Mouse (Mus musculus): ENCODE data around the gene Rap1gap2.

Gene Rap1gap2

DNA sequence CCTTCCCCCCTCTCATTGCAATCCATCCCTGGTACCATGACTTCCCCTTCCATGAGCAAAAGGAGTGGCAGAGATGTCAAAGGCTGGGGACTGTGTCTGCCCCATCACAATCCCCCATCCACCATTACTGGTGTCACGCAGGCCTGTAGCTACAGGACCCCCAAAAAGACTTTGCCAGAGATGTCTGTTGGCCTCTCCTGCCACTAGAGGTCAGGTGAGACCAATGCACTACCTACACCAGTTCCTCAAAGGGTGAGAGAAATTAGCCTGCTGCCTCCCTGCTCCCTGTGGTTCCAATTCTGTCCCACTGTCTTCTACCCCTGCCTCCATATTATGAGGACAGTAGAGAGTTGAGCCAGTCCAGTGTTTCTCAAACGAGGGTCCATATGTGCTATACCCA lies 208.6 kb downstream of the Rap1gap2 start:
- DNase-seq, result no peak

DNA sequence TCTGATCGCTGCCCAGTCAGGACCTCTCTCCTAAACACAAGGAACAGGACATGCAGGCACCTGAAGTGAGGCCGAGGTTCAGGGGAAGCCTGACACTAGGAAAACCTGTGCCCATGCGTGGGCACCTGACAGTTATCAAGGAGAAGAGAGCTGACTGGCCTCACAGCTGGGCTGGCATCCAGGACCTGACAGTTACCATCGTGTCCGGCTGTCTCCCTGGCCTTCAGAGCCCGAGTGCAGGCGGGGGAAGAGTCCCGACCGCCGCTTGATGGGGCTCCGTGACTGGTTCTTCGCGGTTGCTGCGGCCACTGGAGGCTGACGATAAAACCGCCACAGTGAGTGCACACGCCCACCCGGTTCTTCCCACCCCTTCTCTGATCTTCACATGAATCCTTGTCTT lies 215.1 kb downstream of the Rap1gap2 start:
- DNase-seq, result no peak

DNA sequence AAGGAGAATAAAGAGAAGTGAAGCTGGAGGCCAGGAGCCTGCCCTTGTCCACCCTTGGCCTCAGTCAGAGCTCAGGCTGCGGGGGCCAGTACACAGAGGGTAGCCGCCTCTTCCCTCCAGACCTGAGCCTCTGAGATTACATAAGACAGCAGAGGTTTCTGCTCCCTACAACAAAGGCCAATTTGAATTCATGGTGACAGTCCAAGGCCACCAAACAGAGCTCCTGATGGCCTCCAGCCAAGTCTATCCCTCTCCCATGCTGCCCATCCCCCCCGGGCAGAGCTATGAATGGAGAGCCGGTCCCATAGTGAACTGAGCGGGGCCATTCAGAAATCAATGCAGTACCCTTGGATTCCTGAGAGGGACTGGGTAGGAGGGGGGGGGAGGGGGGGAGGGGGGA lies 217.2 kb downstream of the Rap1gap2 start:
- DNase-seq, result no peak

DNA sequence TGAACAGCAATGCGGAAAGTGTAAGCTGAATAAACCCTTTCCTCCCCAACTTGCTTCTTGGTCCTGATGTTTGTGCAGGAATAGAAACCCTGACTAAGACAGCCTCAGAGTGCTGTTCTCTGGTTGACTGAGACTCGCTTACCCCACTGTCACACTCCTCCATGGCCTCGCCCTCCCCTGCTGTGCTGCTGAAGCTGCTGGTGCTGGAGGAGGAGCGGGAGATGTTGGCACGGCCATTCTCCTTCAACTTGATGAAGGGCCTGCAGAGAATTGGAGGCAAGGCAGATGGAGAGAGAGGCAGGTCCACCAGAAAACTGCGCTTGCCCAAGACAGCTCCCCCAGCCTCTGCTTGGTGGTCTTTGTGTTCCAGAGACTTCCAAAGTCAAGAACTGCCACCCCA lies 217.8 kb downstream of the Rap1gap2 start:
- no peak for DNase-seq

DNA sequence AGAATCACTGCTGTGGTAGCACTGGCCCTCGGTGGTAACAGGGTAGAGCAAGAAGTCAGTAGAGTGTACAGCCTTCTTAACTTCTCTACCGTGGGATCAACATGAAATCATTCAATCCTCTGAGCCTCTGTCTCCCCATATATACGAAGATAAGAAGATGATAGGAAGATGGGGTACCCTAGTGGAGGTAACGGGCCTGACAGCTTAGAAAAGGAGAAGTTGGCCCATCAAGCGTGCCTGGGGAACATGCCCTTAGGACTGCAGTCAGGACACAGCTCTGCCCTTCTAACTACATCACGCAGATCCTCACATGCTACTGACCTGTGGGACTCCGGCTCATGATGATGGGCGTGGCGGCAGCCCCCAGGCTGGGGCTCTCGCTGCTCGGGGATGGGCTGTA lies 218.8 kb downstream of the Rap1gap2 start:
- no peak for DNase-seq

DNA sequence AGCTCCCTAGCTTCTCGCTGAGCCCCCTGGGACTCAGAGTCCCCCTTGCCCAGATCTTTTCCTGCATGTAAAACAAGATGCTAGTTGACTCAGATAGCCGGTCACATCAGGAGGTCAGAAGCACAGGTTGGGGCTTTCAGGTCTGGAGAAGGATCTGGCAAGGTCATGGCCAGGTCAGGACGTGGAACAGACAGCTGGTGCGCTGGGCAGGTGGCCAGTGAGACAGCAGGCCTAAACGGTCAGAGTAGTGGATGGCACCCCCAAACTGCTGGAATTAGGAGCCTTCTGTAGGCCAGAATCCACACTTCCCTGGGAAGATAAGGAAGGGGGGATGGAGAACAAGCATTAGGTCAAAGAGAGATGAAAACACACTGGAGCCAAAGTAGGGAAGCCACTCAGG lies 223.5 kb downstream of the Rap1gap2 start:
- DNase-seq, result no peak

DNA sequence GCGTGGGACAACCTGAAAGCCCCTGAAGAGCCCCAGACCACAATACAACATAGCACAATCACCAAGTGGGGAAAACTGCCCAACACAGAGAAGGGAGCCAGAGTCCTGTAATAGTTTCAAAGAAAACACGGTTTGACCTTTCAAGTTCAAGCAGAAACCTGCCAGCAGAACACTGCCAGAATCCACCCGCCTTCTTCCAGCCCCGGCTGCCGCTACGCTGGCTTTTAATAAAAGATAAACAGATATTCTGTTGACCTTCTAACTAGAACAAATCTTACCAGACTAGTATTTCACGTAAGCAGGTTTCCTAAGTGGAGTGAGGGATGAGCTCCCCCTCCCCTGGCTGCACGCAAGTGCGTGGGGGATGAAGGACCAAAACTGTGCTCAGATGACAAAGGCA lies 225.0 kb downstream of the Rap1gap2 start:
- DNase-seq, result no peak

DNA sequence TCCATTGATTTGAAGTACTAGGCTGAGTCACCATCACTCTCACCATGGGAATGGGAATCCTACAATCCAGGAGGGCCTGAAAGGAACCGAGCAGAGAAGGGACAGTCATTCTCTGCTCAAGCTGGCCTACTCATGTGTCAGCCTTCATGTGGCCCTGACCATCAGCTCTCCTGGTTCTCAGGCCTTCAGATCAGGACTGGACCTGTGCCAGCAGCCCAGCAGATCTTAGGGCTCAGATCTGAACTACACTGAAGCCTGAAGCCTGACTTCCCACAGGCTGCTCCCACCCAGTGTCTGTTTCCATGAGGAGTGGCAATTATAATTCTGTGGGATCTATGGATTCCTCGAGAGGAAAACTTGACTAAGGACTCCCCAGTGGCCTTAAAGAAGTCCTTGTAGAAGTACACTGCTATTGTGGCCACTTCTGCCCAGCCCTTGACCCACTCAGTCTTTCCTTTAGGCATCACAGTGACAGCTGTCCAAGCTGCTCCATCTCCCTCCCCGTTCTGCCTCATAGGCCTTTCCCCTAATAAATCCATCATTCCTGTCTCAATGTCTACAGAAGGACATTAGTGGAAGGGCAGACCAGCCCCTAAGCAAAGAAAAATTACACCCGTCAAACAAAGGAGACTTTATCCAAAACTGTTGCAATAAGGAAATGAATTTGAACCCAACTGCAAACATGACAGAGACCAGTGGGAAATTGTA lies 231.4 kb downstream of the Rap1gap2 start:
- no peak for DNase-seq

DNA sequence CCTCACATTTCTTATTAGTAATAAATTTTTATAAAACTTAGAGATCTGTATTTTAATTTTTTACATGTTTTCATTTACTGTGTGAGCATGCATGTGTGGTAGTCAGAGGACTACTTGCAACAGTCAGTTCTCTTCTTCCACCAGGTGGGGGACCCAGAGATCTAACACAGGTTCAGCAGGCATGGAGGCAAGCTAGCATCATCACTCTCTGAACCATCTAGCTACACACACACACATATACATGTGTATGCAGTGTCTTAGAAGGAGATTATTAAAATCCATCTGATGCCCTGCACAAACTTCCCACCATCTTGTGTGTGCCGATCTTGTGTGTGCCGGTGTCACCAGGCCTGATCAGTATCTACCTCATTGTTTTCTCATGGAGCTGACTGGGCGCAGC lies 233.9 kb downstream of the Rap1gap2 start:
- peak; percentile 5 to 20 for DNase-seq

DNA sequence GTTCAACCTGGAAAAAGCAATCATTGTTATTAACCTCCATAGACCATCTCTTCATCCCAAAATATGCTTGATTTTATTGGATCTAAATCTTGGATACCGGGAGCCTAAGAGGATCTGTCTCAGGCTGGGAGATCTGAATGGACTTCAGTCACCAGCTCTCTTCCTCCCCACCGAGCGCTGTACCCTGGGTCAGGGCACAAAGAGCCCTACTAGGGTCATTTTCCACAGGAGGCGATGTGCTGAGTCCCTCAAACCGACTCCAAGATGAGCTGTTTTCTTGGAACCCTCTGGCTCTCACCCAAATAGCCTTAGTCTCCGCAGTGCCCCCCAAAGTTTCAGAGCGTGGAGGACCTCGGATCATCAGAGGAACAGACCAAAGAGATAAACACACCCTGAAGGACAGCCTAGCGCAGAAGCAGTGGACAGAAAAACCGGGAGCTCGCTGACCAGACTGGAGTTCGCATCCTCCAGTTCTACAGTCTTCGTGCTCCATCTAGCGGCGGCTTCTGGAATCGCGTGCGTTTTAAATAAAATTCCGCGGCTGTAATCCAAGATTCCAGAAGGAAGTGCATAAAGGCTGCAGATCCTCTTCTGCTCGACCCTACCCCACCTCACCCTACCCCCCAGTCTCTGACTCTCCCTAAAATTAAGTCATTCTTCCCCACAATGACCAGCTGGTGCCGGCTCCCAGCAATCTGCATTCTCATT lies 239.2 kb downstream of the Rap1gap2 start:
- peak; percentile 61 for DNase-seq

DNA sequence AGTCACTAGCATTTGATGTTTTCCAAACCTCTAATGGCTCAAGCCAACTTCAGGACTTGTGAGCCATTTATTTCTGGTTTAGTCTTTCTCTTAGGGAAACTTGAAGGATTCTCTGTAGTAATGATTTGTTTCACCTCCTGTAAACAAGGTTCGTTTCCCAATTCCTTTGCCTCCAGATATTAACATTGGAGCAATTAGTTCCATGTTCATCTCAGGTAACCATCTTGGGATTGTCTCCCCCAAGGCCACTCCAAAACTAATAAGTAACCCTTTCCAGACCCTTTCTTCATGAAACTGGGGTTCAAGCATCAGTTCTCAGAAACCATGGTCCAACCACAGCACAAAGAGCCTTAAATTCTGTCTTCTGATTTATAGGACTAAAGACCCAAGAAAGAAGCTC lies 248.9 kb downstream of the Rap1gap2 start, which contains the start of gene Olfr412:
Gene Olfr412 (plus strand): TSS at position 301 of the 400 bp plus-strand sequence.
- DNase-seq, result no peak

DNA sequence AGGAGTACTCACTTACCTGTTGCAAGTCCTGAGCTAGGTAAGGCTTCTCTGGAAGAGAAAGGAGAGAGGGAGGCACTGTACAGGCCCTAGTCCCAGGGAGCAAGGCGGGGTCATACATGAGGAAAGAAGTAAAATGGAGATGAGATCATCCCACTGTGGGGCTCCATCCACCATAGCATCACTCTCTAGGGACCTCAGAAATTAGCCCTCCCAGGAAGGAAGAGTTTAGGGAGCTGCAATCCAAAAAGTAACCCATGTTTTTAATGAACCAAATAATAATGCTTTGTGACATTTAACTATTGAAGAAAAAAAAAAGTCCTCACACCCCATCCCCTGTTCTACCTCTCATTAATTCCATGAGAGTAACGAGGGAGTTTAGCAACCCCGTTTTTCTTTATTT lies 258.2 kb downstream of the Rap1gap2 start, which contains the start of gene Olfr411:
Gene Olfr411 (minus strand): TSS at position 101 of the 400 bp plus-strand sequence.
- no peak for DNase-seq

DNA sequence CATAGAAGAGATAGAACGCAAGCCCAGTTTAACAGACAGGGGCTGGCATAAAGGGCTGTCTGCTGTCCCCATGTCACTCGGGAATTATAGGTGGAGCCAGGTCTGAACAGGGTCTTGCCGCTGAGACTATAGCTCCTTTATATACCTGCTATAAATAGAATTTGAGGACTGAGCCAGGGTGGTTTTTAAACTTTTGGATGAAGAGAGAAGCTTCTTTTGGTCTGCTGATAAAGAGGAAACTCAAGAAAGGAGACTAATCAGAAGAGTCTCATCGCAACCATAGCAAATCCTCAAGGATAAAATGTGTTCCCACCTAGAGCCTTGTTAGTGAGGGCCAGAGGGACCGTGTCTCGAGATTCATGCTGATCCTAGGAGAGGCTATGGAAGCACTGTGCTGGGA lies 272.8 kb downstream of the Rap1gap2 start, which contains the start of gene Olfr410:
Gene Olfr410 (minus strand): TSS at position 101 of the 400 bp plus-strand sequence.
- no peak for DNase-seq

Data from B cell, adult 2 months (primary cell).